Mouse (Mus musculus) spleen, adult 18-20 months (tissue): ENCODE measurements around the gene Uck1.

Experiments
- DNase-seq, 2 experiments: peaks; one replicate each; pipeline ENCODE4 v3.0.0; 2022; ENCODE audit warnings: mixed read lengths in 2 of 2

Uck1 gene

DNA sequence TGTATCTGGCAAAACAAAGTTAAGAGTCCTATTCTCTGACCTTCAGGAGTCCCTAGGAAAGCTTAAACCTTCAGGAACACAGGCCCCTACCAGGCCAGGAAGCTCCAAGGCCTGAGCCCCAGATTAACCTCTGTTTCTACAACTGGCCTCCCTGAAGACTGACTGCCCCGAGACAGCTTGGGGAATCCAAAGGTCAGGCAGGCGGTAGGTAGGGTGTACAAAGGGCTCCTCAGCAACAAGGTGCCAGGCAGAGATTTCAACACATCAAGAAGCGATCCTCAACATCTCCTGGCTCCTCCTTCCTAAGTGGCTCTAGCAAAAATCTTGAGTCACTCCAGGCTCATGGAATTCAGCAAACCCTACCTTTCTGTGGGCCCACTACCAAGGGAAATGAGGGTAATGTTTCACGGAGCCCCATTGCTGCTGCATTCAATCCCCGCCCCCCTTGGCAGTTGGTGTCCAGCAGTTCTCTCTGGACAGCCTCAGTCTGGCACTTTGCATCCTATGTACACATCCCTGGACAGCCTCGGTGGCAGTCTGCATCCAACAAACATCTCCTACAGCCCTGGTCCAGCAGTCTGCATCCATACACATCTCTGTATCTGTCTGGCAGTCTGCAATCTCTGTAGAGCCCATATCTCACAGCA lies 949 bp downstream of the Uck1 start:
- no peak for DNase-seq

- no peak for DNase-seq
Observed at GRCm38 (mm10) chr2:32256273-32256672, 3.7 kb downstream of the Uck1 start.

GRCm38 (mm10) chr2:32254563-32254962 lies 5.4 kb downstream of the Uck1 start:
- no peak for DNase-seq

DNA sequence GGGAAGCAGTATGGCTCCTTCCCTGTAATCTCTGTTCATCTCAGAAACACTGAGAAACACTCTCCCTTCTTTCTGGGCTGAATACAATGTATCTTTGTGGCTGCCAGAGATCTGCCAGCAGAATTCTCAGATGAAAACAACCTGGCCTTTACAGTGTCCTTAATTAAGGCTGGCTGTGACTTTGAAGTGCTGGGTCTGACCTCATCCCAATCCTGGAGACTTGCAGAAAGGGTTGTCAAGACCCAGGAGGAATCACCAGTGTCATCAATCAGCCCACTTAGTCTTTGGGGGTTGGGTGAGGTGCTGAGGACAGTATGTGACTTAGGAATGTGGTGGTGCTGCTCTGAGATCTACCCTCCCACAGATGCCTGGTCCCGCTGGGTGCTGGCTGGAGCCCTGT lies 6.6 kb downstream of the Uck1 start:
- DNase-seq, result no peak

- DNase-seq, result no peak
Observed at GRCm38 (mm10) chr2:32252658-32253057, 7.3 kb downstream of the Uck1 start.

- no peak for DNase-seq
Observed at GRCm38 (mm10) chr2:32251791-32252527, 8.0 kb downstream of the Uck1 start.

- no peak for DNase-seq
Observed at GRCm38 (mm10) chr2:32248377-32249361, 11.3 kb downstream of the Uck1 start.

GRCm38 (mm10) chr2:32246741-32247140 lies 13.2 kb downstream of the Uck1 start:
- DNase-seq, result no peak

- DNase-seq, result no peak
Observed at GRCm38 (mm10) chr2:32242986-32243385, 17.0 kb downstream of the Uck1 start.

DNA sequence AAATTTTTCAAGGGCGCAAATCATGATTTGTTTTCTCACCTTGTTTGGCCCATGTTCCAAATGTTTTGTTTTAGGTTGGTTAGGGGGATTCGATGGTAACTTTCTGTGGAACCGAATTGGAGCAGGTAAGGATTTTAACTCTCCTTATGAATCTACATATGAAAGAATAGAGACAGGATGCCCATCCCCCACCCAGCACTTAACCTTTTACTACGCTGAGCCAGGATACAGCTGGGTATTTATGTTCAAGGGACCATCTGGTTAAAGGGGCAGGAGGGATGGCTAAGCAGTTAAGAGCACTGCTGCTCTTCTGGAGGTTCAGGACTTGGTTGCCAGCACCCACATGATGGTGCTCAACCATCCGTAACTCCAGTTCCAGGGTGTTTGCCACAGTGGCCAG lies 19.4 kb downstream of the Uck1 start:
- no peak for DNase-seq

DNA sequence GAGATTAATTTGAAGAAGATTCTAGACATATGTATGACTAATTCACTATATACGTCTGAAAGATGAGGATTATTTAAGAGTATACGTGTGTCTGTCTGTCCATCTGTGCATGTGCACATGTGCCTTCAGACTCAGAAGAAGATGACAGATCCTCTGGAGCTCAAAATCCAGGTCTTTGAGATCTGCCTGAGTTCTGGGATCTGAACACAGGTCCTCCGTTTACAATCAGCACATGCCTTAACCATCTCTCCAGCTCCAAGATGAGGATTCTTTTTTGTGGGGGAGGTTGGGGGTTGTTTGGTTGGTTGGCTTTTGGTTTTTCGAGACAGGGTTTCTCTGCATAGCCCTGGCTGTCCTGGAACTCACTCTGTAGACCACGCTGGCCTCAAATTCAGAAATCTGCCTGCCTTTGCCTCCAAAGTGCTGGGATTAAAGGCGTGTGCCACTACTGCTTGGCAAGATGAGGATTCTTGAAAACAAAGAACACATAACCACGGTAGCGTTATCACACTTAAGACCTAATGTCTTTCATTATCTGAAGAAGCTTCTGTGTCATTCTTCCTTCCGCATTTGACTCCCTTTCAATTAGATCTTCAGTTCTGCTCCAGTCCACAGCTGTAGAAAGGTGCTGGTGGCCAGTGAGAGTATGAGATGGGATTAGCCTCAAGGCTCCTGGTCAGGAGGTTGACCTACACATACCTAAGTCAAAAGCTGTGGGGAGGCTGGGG lies 21.1 kb downstream of the Uck1 start:
- DNase-seq, result no peak

GRCm38 (mm10) chr2:32237571-32237970 lies 22.4 kb downstream of the Uck1 start:
- DNase-seq, result no peak

DNA sequence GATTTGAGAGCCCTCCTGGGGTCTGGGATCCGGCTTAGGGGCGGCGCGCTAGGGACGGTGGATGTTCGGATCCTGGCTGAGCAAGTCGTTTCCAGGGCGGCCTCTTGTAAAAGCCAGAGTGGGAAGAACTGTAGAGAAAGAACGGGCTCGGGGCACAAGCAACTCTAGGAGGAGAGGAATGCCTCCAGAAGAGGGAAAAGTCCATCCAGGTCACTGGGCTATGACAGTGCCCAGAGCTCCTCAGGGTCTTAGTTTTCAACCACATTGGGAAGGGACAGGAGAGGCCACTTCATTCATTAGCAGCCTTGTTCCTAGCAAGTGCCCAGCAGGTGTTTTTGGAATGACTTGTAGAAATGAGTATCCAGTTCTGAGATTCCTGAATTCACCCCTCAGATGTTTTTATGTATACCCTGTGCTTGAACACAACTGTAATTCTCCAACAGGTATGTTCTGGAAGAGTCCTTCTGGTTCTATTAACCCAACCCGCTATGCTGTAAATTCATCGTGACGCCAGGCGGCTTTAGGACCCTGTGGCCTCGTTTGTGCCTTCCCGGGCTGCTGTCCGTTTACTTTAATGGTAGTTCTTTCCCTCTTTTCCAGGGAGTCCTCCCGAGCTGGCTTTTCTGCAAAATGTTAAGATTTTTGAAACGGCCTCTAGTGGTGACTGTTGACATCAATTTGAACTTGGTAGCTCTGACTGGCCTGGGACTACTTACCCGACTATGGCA lies 23.0 kb downstream of the Uck1 start:
- peak in 1 of 2 experiments; percentile 37 for DNase-seq

GRCm38 (mm10) chr2:32235886-32236759 lies 23.8 kb downstream of the Uck1 start, which contains the start of gene Pomt1:
Gene Pomt1 (plus strand): TSS chr2:32236590.
- DNase-seq, result peak; percentile 82 to 85

DNA sequence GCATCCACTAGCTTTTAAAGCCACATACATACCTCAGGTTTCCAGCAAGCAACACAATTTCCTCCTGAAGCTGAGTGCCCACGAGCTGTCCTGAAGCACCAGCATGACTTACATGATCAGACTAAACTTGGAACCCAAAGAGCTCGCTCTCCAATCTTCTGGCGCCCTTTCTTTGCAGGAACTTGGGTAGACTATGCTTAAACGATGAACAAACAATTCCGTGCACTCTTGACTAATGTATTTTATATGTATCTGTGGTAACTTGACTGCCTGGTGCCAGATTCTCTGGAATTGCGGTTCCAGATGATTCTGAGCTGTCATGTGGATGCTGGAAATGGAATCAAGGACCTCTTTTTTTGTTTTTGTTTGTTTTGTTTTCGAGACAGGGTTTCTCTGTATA lies 24.5 kb downstream of the Uck1 start:
- DNase-seq, result no peak

- peak; percentile 26 to 41 for DNase-seq
Observed at GRCm38 (mm10) chr2:32222057-32222456, 37.9 kb downstream of the Uck1 start.

- DNase-seq, result no peak
Observed at GRCm38 (mm10) chr2:32221577-32221976, 38.4 kb downstream of the Uck1 start.

- no peak for DNase-seq
Observed at GRCm38 (mm10) chr2:32220969-32221368, 39.0 kb downstream of the Uck1 start.

GRCm38 (mm10) chr2:32220021-32220420 lies 39.9 kb downstream of the Uck1 start:
- no peak for DNase-seq

DNA sequence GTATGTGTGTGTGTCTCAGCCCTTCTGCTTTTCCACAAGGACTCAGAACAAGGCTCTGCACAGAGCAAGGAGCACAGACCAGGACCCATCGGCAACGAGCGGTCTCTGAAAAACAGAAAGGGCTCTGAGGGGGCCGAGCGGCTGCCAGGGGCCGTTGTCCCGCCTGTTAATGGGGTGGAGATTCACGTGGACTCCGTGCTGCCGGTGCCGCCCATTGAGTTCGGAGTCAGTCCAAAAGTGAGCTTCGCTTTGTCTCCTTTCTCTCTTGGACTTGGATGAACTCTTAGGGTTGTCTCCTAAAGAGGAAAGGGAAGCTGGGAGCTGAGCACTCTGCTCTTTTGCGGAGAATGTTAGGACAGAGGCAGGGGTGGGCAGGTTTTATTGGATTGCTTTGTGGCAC lies 40.5 kb downstream of the Uck1 start:
- DNase-seq, result no peak
